Mouse (Mus musculus) brain, embryonic 14.5 days (tissue): ENCODE data around the gene Robo1. TPM values are rescaled to one million over a fixed set of nuclear protein-coding genes. Genes with fewer than 3 reads are reported as not detected.

ENCODE experiments used
- DNase-seq: peaks from one replicate; pipeline ENCODE4 v3.0.0-alpha.2; 2011; ENCODE audit warnings: low read depth
- CTCF ChIP-seq: fragments of 200-500 bp; IDR thresholded peaks from 2 replicates; pipeline ENCODE4 v1.5.1; 2012; ENCODE audit warnings: inconsistent platforms, mild to moderate bottlenecking, moderate library complexity, borderline replicate concordance; ENCODE audit not compliant: insufficient read depth, insufficient read length; ENCODE audit errors: extremely low read depth
- POLR2A ChIP-seq: fragments of 200-500 bp; IDR thresholded peaks from 2 replicates; pipeline ENCODE4 v1.6.1; 2012; ENCODE audit warnings: mild to moderate bottlenecking, inconsistent platforms, borderline replicate concordance; ENCODE audit not compliant: poor library complexity, insufficient read depth, insufficient read length, severe bottlenecking; ENCODE audit errors: extremely low read depth
- polyA plus RNA-seq: library from polyadenylated mRNA; depleted of rRNA; stranded (reverse); fragments of >200 nt; gene quantifications from 2 replicates; pipeline ENCODE4 v1.2.3, GENCODE M21; 2012; rRNA removed

Gene Robo1
- polyA plus RNA-seq, result 54.7 and 97.8 TPM in 2 replicates

GRCm38 (mm10) chr16:72307537-72308330, at the start of gene Robo1:
Robo1 (plus strand) TSS chr16:72308306.
- TF ChIP-seq CTCF, result no peak
- TF ChIP-seq POLR2A, result no peak
- DNase-seq, result peak; percentile 54

- TF ChIP-seq POLR2A, result no peak
- TF ChIP-seq CTCF, result no peak
- DNase-seq, result no peak
Measured at GRCm38 (mm10) chr16:72267839-72268238, 40.3 kb upstream of the Robo1 start.

GRCm38 (mm10) chr16:72276390-72277074, 31.6 kb upstream of the Robo1 start:
- DNase-seq, result no peak
- TF ChIP-seq POLR2A, result no peak
- no peak for TF ChIP-seq CTCF

GRCm38 (mm10) chr16:72308331-72308668, 194 bp downstream of the Robo1 start:
- DNase-seq, result no peak
- no peak for TF ChIP-seq POLR2A
- TF ChIP-seq CTCF, result no peak

GRCm38 (mm10) chr16:72327321-72327720, 19.2 kb downstream of the Robo1 start:
- no peak for DNase-seq
- TF ChIP-seq CTCF (no peak), POLR2A (no peak)

GRCm38 (mm10) chr16:72328579-72328978, 20.5 kb downstream of the Robo1 start:
- no peak for TF ChIP-seq CTCF
- TF ChIP-seq POLR2A, result no peak
- peak; percentile 42 for DNase-seq

- peak; percentile 68 for DNase-seq
- TF ChIP-seq POLR2A, result no peak
Measured at GRCm38 (mm10) chr16:72337757-72338156, 29.7 kb downstream of the Robo1 start.

- TF ChIP-seq POLR2A (no peak), CTCF (no peak)
- DNase-seq, result peak; percentile 26
Measured at GRCm38 (mm10) chr16:72350422-72350821, 42.3 kb downstream of the Robo1 start.

GRCm38 (mm10) chr16:72356515-72357357, 48.6 kb downstream of the Robo1 start:
- TF ChIP-seq CTCF (no peak), POLR2A (no peak)
- peak; percentile 84 for DNase-seq

- TF ChIP-seq POLR2A (no peak), CTCF (no peak)
- no peak for DNase-seq
Measured at GRCm38 (mm10) chr16:72376896-72377295, 68.8 kb downstream of the Robo1 start.

- no peak for DNase-seq
- no peak for TF ChIP-seq POLR2A
- TF ChIP-seq CTCF, result no peak
Measured at GRCm38 (mm10) chr16:72381819-72382218, 73.7 kb downstream of the Robo1 start.

GRCm38 (mm10) chr16:72383566-72383965, 75.5 kb downstream of the Robo1 start:
- TF ChIP-seq CTCF, result no peak
- TF ChIP-seq POLR2A, result no peak
- no peak for DNase-seq

- DNase-seq, result no peak
- TF ChIP-seq POLR2A, result no peak
- TF ChIP-seq CTCF, result no peak
Measured at GRCm38 (mm10) chr16:72393512-72393911, 85.4 kb downstream of the Robo1 start.
